Mouse (Mus musculus): ENCODE data around the gene Plod1.

DNA sequence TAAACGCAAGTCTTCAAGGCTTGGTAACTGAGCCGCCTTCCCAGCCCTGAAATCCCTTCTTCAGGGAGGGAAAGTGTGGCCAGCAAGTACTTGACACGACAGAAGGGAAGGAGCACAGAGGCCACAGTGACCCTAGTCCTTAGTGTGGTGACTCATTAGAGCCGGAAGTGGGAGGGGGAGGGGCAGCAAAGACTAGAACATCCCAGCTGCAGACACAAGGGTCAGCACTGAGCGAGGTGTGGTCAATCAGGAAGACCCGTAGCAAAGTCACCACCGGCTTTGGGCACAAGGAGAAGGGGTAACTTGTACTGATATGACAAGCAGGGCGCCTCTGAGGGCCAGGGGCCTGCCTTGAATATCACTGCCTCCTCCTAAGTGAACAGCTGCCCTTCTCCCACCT, 8.9 kb downstream of the Plod1 start:
- TF ChIP-seq CTCF (IDR thresholded peaks at IDR 0.05; ENCODE audit: control insufficient read depth, insufficient read depth, low read length) (no peak), POLR2A (IDR thresholded peaks at IDR 0.05; ENCODE audit: borderline replicate concordance, control insufficient read depth, low read depth, low read length) (no peak)

Measured in bone marrow, adult 2 months (tissue).